Mouse (Mus musculus) E14TG2a.4 (cell line): ENCODE data around the gene Gnb1l.

Experiments used
- CTCF ChIP-seq: conservative IDR thresholded peaks from 2 replicates; pipeline ENCODE4 v1.5.1; 2014; ENCODE audit warnings: low read length
- NANOG ChIP-seq: IDR thresholded peaks from 2 replicates; pipeline ENCODE4 v1.6.1; 2014; ENCODE audit warnings: borderline replicate concordance, low read length, mixed read lengths

DNA sequence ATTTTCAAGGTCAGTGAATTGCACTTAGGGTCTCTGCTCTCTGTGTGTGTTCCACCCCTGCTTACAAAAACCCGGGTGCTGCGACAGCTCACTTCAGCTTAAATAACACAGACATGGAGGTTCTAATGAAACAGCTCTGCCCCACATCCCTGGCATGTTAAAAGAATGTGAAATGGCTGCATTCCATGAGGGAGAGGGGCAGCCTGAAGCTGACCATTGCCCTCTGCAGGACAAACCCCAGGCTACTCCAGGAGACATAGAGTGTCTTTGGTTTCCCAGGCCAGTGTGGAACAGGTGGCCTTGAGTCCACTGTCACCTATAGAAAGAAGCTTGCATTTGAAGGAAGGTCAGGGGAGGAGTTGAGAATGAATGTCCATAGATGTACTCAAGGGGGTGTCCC is 81.9 kb downstream of the Gnb1l start:
- TF ChIP-seq CTCF: no peak
- TF ChIP-seq NANOG: no peak
